Mouse (Mus musculus) liver, adult (tissue): Measurements from ENCODE around the gene Dnajc13.

Experiments used
- GATA4 ChIP-seq: IDR thresholded peaks from 2 replicates; pipeline ENCODE4 v1.6.1; 2014; ENCODE audit warnings: mild to moderate bottlenecking, low read length; ENCODE audit not compliant: insufficient replicate concordance

Gene Dnajc13

GRCm38 (mm10) chr9:104180046-104180445, 82.7 kb downstream of the Dnajc13 start:
- no peak for TF ChIP-seq GATA4

GRCm38 (mm10) chr9:104172342-104172741, 90.4 kb downstream of the Dnajc13 start:
- TF ChIP-seq GATA4, result no peak

- TF ChIP-seq GATA4, result no peak
Measured at GRCm38 (mm10) chr9:104171651-104172050, 91.1 kb downstream of the Dnajc13 start.

DNA sequence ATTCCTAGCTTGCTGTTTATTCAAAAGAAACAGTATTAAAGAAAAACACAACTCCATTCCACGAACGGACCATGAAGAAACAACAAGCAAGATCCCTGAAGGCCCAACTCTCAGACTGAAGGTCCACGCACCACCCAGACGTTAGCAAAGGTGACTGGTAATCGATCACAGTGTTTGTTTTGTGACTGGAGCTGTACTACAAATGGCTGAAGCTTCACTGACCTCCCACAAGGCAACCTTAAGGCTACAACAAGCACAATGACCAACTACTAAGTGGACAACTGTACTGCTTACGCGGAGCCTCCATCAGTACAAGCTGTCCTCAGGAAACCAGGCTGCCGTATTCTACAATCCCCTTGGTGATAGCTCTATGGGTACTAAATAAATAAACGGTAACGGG, 92.7 kb downstream of the Dnajc13 start:
- TF ChIP-seq GATA4, result no peak

- TF ChIP-seq GATA4, result no peak
Measured at GRCm38 (mm10) chr9:104165926-104166325, 96.8 kb downstream of the Dnajc13 start.

DNA sequence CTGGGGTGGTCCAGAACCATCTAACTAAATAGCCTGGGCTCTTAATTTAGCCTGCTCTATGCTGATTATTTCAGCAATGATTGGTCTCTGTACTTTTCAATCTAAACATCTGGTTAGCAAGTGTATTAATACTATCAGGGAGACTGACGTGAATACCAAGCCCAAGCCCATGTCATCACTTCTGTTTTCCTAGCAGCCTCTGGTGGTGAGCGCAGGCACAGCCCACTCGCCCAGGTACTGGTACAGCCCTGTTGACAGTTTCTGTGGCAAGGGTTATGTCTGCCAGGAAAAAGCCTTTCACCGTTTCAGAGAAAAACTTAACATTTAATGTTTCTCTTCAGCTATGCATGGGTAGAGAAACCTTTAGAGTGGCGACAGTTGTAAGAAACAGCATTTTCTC, 98.5 kb downstream of the Dnajc13 start:
- no peak for TF ChIP-seq GATA4

GRCm38 (mm10) chr9:104161117-104161516, 101.6 kb downstream of the Dnajc13 start:
- no peak for TF ChIP-seq GATA4

DNA sequence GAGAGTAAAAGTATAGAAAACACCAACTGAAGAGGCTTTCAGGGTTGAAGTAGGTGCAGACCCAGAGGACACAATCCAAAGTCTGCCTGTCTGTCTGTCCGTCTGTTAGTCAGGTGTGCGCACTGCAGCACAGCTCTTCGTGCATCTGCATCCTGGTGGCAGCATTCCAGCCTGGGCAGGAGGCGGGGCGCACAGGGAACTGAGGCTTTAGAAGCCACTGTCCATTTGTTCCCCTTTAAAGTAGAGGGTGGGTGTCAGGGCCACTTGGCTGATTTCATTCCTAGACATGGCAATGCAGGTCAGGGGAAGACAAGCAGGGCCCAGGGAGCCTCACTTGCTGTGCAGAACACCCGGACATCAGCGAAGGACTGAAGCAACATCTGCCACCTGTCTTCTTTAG, 105.4 kb downstream of the Dnajc13 start:
- TF ChIP-seq GATA4, result no peak

- no peak for TF ChIP-seq GATA4
Measured at GRCm38 (mm10) chr9:104156506-104156905, 106.2 kb downstream of the Dnajc13 start.

- TF ChIP-seq GATA4, result no peak
Measured at GRCm38 (mm10) chr9:104155100-104155715, 107.5 kb downstream of the Dnajc13 start.

- no peak for TF ChIP-seq GATA4
Measured at GRCm38 (mm10) chr9:104152121-104152520, 110.6 kb downstream of the Dnajc13 start.

DNA sequence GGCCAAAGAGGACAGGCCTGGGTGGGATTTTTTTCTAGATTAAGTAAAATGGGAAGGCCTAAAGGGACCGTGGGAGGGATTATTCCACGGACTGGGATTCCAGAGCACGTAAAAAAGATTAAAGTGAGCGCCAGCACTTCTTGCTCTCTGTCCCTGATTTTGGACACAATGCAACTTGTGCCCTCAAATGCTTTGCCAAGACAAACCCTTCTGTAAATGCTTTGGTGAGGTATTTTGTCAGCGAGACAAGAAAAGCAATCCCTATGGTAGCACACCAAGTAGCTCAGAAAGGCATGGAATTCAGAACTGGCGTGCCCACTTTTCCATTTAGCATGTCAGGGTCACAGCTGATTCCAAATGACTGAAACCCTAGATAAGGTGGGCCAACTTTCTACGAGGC, 113.8 kb downstream of the Dnajc13 start:
- TF ChIP-seq GATA4, result no peak

- no peak for TF ChIP-seq GATA4
Measured at GRCm38 (mm10) chr9:104146683-104147082, 116.0 kb downstream of the Dnajc13 start.

- no peak for TF ChIP-seq GATA4
Measured at GRCm38 (mm10) chr9:104144314-104144996, 118.3 kb downstream of the Dnajc13 start.

- TF ChIP-seq GATA4, result no peak
Measured at GRCm38 (mm10) chr9:104142805-104143204, 119.9 kb downstream of the Dnajc13 start.

GRCm38 (mm10) chr9:104140351-104140750, 122.4 kb downstream of the Dnajc13 start:
- no peak for TF ChIP-seq GATA4

DNA sequence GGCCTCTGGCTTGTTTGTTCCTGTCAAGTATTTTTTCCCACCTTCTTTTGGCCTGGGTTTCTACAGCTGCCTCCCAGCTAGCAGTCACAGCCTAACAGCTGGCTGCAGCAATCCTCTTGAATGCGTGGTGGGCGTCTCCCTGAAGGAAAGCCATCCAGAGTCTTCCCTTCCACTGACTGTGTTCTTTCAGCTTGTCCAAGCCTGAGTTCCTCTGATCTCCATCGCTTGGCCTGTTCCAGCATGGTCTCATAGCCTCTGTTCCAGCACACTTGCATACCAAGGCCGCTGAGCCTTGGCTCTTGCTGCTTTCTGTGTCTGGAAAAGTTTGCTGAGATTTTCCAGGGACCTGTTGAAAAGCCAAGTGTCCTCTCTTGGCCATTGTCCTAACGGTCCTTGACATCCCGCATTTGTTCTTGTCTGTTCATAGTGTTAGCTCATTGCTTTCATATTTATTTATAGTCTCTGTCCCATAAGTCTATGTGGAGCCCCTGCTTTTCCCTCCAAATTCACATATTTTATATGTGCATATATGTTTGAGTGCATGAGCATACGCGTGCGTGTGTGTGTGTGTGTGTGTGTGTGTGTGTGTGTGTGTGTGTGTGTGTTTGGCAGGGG, 132.5 kb downstream of the Dnajc13 start:
- no peak for TF ChIP-seq GATA4

- no peak for TF ChIP-seq GATA4
Measured at GRCm38 (mm10) chr9:104128110-104128509, 134.6 kb downstream of the Dnajc13 start.
